Mouse (Mus musculus) brown adipose tissue, adult 24 weeks (tissue): Measurements from ENCODE around the gene Ppp1r15b. TPM values are rescaled to one million over a fixed set of nuclear protein-coding genes. Genes with fewer than 3 reads are reported as not detected.
A peak's percentile ranks its signal among the peaks of the same experiment; 100 is the strongest.

Source experiments
- H3K27ac ChIP-seq: fragments of 200-500 bp; replicated peaks from 2 replicates; pipeline ENCODE4 v1.5.1; 2012; ENCODE audit warnings: low read depth, mild to moderate bottlenecking, low read length
- H3K4me1 ChIP-seq: fragments of 200-500 bp; 2 replicates; pipeline ENCODE4 v1.6.1; 2012; ENCODE audit warnings: low read length, mixed read lengths; ENCODE audit not compliant: control insufficient read depth, insufficient read depth, insufficient read length
- H3K4me3 ChIP-seq: fragments of 200-500 bp; 2 replicates; pipeline ENCODE4 v1.5.1; 2012; ENCODE audit warnings: low read depth, mild to moderate bottlenecking, low read length, moderate library complexity; ENCODE audit not compliant: insufficient read depth
- polyA plus RNA-seq: library from polyadenylated mRNA; stranded (reverse); fragments of >200 nt; gene quantifications from 2 replicates; pipeline ENCODE4 v1.2.4, GENCODE M21; 2012; ENCODE audit not compliant: missing spikeins, insufficient read depth, insufficient read length

The Ppp1r15b gene
- polyA plus RNA-seq, 1 experiment = 64.2 TPM

DNA sequence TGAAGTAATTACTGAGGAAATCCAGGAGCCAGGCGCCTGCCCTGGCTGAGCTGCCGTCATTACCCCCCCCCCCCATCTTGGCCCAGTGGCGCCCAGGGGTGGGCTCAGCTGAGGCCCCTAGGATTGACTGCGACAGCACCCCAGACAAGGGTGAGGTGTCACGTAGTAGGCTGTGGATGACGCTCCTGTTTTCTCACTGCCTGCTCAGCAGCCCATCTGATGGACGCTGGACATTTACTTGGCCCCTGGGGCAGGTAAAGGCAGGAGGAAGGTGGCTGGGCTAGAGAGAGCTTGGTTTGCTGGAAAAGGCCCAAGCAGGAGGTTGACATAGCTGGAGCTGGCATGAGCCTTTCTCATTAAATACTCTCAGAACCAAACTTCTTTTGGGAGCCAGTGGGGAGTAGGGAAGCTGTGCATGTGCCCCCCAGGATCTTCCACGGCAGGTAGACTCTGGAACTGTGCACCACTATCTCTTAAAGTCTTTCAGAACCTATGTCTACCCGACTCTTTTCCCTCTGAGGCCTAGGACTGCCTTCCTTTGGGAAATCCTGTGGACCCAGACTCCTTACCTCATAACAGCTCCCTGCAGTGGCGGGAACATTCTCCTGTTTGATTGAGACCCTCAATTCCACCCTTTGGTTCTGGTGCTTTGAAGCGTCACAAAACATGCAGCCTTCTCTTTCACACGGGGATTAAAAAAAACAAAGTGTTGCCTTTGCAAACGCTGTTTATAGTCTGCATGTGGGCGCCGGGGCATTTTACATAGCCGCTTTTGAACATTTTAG is 52.4 kb downstream of the Ppp1r15b start:
- no peak overlapping the region for H3K4me3 ChIP-seq
- H3K27ac ChIP-seq = no peak overlapping the region
- H3K4me1 ChIP-seq = peaks cover 6% of the 10 kb centered on the region

DNA sequence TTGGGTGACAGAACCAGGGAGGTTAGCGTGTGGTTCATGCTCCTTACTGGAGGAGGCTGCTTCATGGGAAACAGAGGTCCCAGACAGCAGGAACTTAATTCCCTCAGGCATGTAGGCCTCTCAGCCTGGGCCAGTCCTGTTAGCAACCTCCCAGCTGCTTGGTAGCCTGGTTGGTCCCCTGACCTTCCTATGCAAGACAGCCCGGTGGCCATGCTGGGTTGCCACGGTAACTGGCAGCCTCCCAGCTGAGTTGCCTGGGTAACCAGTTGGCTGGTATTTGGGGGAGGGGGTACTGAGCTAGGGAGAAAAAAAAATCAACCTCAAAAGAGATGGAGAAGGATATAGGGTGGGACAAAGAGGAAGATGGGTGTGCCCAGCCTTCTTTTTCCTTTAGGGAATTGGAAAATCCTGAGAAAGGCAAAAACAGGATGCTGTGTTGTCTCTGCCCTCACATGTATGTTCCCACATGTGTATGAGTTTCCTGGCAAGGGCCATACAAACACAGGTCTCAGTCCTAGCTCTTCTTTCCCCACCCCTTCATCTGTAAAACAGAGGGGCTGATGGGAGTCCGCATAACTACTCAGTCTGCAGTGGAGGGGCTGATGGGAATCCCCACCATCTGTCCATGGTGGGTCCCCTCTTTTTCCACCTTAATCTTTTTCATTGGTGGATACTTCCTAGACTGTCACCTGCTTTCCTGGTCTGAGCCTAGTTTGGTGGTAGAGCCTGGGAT is 57.2 kb downstream of the Ppp1r15b start:
- Histone ChIP-seq H3K4me1 (peaks cover 11% of the 10 kb centered on the region), H3K27ac (peak overlapping the region; percentile 36; the same call in 1 of the 2 replicates), H3K4me3 (no peak overlapping the region)

DNA sequence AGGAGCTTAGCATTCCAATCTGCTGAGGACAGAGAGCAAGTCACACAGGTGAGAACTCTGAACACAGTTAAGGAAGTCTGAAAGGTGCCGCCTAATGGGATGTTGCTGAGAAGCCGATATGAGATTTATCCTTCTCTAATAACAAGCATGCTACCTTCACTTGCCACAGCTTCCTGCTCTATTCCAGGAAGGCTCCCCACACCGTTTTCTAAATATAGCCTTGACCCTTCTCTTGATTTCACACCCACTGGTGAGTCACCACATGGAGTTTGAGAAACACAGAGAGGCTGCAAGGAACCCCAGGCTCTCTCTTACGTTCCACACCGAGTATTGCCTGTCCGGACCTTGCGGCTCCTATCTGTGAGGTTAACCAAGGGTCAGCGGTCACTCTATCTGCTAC is 57.8 kb downstream of the Ppp1r15b start:
- Histone ChIP-seq H3K4me3 (no peak overlapping the region), H3K27ac (peak overlapping the region; percentile 36; the same call in 1 of the 2 replicates), H3K4me1 (peaks cover 11% of the 10 kb centered on the region)

Other genes with a start within 250 kb of the Ppp1r15b start
- 12.0 and 13.5 TPM in 2 replicates for gene Mdm4, start 100.6 kb upstream of the Ppp1r15b start, polyA plus RNA-seq
- 1.1 and 1.5 TPM in 2 replicates for gene Pik3c2b, start 85.5 kb upstream of the Ppp1r15b start, polyA plus RNA-seq
- 2.2 and 4.2 TPM in 2 replicates for gene Plekha6, start 33.1 kb downstream of the Ppp1r15b start, polyA plus RNA-seq
- gene Golt1a, start 178.7 kb downstream of the Ppp1r15b start, polyA plus RNA-seq = not detected in 2 replicates
- gene Kiss1, start 190.7 kb downstream of the Ppp1r15b start, polyA plus RNA-seq = not detected in 2 replicates
- gene Ren1, start 219.4 kb downstream of the Ppp1r15b start, polyA plus RNA-seq = not detected in 2 replicates
- not detected in 2 replicates for gene Etnk2, start 232.4 kb downstream of the Ppp1r15b start, polyA plus RNA-seq